8 mouse cellular contexts compared by ENCODE assay signal in the genomic region with DNA sequence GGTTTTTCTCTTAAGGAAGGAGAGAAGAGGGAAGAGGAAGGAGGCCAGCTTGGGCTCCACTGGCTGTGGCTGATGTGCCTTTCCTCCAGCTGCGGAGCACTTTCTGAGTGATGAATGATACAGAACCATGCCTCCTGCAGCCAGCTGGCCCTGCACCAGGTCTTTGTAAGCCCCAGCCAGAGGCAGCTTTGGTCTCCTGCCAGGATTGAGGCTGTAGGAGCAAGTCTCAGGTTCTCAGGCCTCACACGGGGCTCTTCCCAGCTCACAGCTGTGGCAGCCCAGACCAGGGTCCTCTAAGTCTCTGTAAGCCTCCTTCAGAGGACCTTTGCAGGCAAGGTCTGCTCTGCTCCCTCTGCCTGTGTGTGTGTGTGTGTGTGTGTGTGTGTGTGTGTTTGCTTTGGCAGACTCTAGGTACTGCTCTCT.
DNase-seq lines count a peak whose midpoint lies in the region; ATAC-seq and TF ChIP-seq lines count a peak whose summit lies in the region.

No protein-coding gene starts in this region.

- H3K9ac ChIP-seq in hindbrain, embryonic 14.5 days, result no peak overlapping the region

- H3K27ac ChIP-seq in hindbrain, embryonic 14.5 days, result peak overlapping the region; percentile 52; the same call in 1 of the 2 replicates
- H3K27ac ChIP-seq in left cerebral cortex, adult 2 months, result no peak overlapping the region

- H3K4me3 ChIP-seq in hindbrain, embryonic 14.5 days (replicated peaks; ENCODE audit: low read length), result no peak overlapping the region
- H3K4me3 ChIP-seq in left cerebral cortex, adult 2 months, result no peak overlapping the region

- DNase-seq in Muller cell, postnatal 12 days (ENCODE audit: inconsistent ontology term), result peak; percentile 88
- peak; percentile 38 to 71 for DNase-seq in cerebellum, postnatal 14 days
- DNase-seq in gastrocnemius, postnatal 10 days, result peak; percentile 90
- DNase-seq in hindbrain, embryonic 14.5 days (ENCODE audit: low spot score), result peak; percentile 79
- peak; percentile 39 to 53 for DNase-seq in left cerebral cortex, adult 2 months (ENCODE audit: extremely low spot score in 1 of 2, low spot score in 2 of 2)
- DNase-seq in lung, postnatal 36 days, result peak; percentile 88
- peak; percentile 43 for DNase-seq in right cerebral cortex, postnatal 25 days
- DNase-seq in T-cell, adult 2 months (ENCODE audit: low spot score), result no peak

- peaks cover 16% of the 10 kb centered on the region for H3K4me1 ChIP-seq in hindbrain, embryonic 14.5 days (replicated peaks; ENCODE audit: control insufficient read depth, insufficient read depth, low read length)

- TF ChIP-seq CTCF in left cerebral cortex, adult 2 months (IDR thresholded peaks at IDR 0.05), result no peak

- ATAC-seq in hindbrain, embryonic 14.5 days (ENCODE audit: low FRiP score), result peak; percentile 86

- no peaks in the 10 kb centered on the region for H3K27me3 ChIP-seq in hindbrain, embryonic 14.5 days (ENCODE audit: control insufficient read depth, insufficient read depth, low read length)

- WGBS in hindbrain, embryonic 14.5 days, result 14% methylated on average over 2 of the region's 2 CpGs

- no peak overlapping the region for H3K4me2 ChIP-seq in hindbrain, embryonic 14.5 days (replicated peaks)

- no peaks in the 10 kb centered on the region for H3K36me3 ChIP-seq in hindbrain, embryonic 14.5 days (replicated peaks; ENCODE audit: control insufficient read depth, insufficient read depth)

- intact Hi-C loops in left cerebral cortex, adult 2 months (cut with DNase I), result no loop called here

- H3K9me3 ChIP-seq in hindbrain, embryonic 14.5 days (ENCODE audit: control insufficient read depth, low read length), result no peaks in the 10 kb centered on the region
